Mouse (Mus musculus) liver, postnatal 0 days (tissue): ENCODE data around the gene Pcsk6. TPM values are rescaled to one million over a fixed set of nuclear protein-coding genes. Genes with fewer than 3 reads are reported as not detected.

Experiments used
- ATAC-seq: fragments of 200-750 bp; cut with Nextera tagmentation; 2 replicates; pipeline ENCODE4 v1.8.0; 2017; ENCODE audit warnings: mild to moderate bottlenecking, moderate library complexity
- DNase-seq: peaks from one replicate; pipeline ENCODE4 v3.0.0-alpha.2; 2016
- H3K27ac ChIP-seq: fragments of 300-500 bp; sonication (generic); 2 replicates; pipeline ENCODE4 v1.5.1; 2014; ENCODE audit warnings: antibody characterized with exemption, moderate library complexity, mild to moderate bottlenecking, low read depth
- H3K27me3 ChIP-seq: fragments of 300-500 bp; sonication (generic); 2 replicates; pipeline ENCODE4 v1.6.1; 2014; ENCODE audit warnings: low read length, control low read depth, mixed read lengths; ENCODE audit not compliant: insufficient read depth
- H3K36me3 ChIP-seq: fragments of 300-500 bp; sonication (generic); replicated peaks from 2 replicates; pipeline ENCODE4 v1.6.1; 2014; ENCODE audit warnings: mild to moderate bottlenecking, control low read depth, low read length, moderate library complexity, mixed read lengths; ENCODE audit not compliant: insufficient read depth
- H3K4me1 ChIP-seq: fragments of 300-500 bp; sonication (generic); 2 replicates; pipeline ENCODE4 v1.6.1; 2014; ENCODE audit warnings: antibody characterized with exemption, mild to moderate bottlenecking, control low read depth; ENCODE audit not compliant: insufficient read depth
- H3K4me2 ChIP-seq: fragments of 300-500 bp; sonication (generic); 2 replicates; pipeline ENCODE4 v1.6.1; 2014; ENCODE audit warnings: low read depth, mild to moderate bottlenecking, low read length, moderate library complexity, mixed read lengths
- H3K4me3 ChIP-seq: fragments of 300-500 bp; sonication (generic); 2 replicates; pipeline ENCODE4 v1.5.1; 2014; ENCODE audit warnings: low read depth, low read length
- H3K9ac ChIP-seq: fragments of 300-500 bp; sonication (generic); replicated peaks from 2 replicates; pipeline ENCODE4 v1.6.1; 2014; ENCODE audit warnings: mild to moderate bottlenecking, moderate library complexity
- H3K9me3 ChIP-seq: fragments of 300-500 bp; sonication (generic); 2 replicates; pipeline ENCODE4 v1.6.1; 2016; ENCODE audit warnings: mild to moderate bottlenecking, control low read depth, low read length, mixed read lengths
- CTCF ChIP-seq: sonication (generic); IDR thresholded peaks from 2 replicates; pipeline ENCODE4 v1.5.1; 2016; ENCODE audit warnings: antibody characterized with exemption, low read depth
- EP300 ChIP-seq: IDR thresholded peaks from 2 replicates; pipeline ENCODE4 v1.6.1; 2016; ENCODE audit warnings: antibody characterized with exemption, low read depth, mild to moderate bottlenecking
- WGBS: fragments of 180-500 bp; shearing (Covaris S2); extraction: QIAGEN DNeasy Blood & Tissue Kit; methylation state at CpG from one replicate; pipeline ENCODE4 v1.1.7; 2014; ENCODE audit not compliant: insufficient replicate concordance; 5-methylcytosine and 5-hydroxymethylcytosine counted together
- polyA plus RNA-seq: library from polyadenylated mRNA; unstranded; fragments of >200 nt; fragmentation: Nextera tagmentation; extraction: Ambion mirVana; gene quantifications from 2 replicates; pipeline ENCODE4 v1.2.1, GENCODE M21; 2015

Pcsk6 gene
- polyA plus RNA-seq, 1 experiment from 2014 or later: 3.6 TPM

GRCm38 (mm10) chr7:66098803-66099202 lies 237.3 kb downstream of the Pcsk6 start:
- 73% methylated on average over 7 of the region's 7 CpGs for WGBS
- H3K4me1 ChIP-seq: no peaks in the 10 kb centered on the region
- no peak overlapping the region for H3K9ac ChIP-seq
- no peaks in the 10 kb centered on the region for H3K36me3 ChIP-seq
- H3K27me3 ChIP-seq: no peaks in the 10 kb centered on the region; the same call in 1 of the 2 replicates
- TF ChIP-seq EP300: no peak
- TF ChIP-seq CTCF: no peak
- H3K4me3 ChIP-seq: no peak overlapping the region
- no peaks in the 10 kb centered on the region for H3K9me3 ChIP-seq
- H3K4me2 ChIP-seq: no peak overlapping the region
- DNase-seq (no peak), ATAC-seq (no peak)
- no peak overlapping the region for H3K27ac ChIP-seq

Other genes starting within 250 kb of the Pcsk6 start
- gene Tarsl2, start 216.8 kb upstream of the Pcsk6 start, polyA plus RNA-seq: 5.7 and 5.9 TPM in 2 replicates
- 42.8 and 45.0 TPM in 2 replicates for gene Tm2d3, start 170.6 kb upstream of the Pcsk6 start, polyA plus RNA-seq
- not detected in 2 replicates for gene Gm45213, start 181.9 kb downstream of the Pcsk6 start, polyA plus RNA-seq
- 45.0 and 47.6 TPM in 2 replicates for gene Snrpa1, start 197.3 kb downstream of the Pcsk6 start, polyA plus RNA-seq
- 103 and 120 TPM in 2 replicates for gene Selenos, start 217.9 kb downstream of the Pcsk6 start, polyA plus RNA-seq
- gene Chsy1, start 247.8 kb downstream of the Pcsk6 start, polyA plus RNA-seq: 3.9 and 5.0 TPM in 2 replicates